Mouse (Mus musculus) urinary bladder, postnatal 4 days (tissue): Measurements from ENCODE around the gene Robo3.

Experiments
- DNase-seq, 2 experiments: peaks; one replicate each; pipeline ENCODE4 v3.0.0; 2021 to 2022; ENCODE audit warnings: low spot score in 2 of 2

Gene Robo3

DNA sequence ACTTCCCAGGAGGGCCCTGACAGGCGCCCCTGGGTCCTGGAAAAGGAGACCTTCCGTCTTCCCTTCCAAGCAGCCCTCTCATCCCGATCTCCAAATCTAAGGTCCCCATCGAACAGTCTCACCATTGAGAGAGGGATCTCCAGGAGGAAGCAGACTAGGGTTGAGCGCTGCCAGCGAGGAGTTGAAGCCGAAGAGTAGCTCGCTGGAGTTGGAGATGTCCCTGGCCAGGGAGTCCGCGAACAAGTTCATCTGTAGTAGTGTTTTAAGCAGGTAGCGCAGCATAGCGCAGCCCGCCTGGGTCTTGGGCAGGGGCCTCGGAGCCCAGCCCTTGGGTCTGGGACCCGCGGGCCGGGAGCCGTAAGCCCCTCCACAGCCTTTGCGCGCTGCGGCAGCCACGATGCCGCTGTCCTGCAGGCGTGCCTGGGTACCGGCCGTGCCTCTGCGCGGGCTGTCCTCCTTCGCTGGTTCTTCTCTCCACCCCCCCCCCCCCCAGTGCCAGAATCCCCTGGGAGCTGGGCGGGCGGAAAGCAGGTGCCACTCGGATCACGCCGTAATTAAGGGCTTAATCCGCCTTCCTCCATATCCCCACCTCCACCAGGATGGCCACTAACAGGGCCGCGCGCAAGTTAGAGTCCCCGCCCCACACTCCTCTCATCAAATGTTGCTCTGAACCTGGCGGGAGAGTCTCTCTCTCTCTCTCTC, at the start of gene Robo3:
Gene Robo3 (minus strand): TSS at position 527 of the 702 bp plus-strand sequence.
- peak; percentile 15 to 58 for DNase-seq

- no peak for DNase-seq
Measured at GRCm38 (mm10) chr9:37474923-37475322, 41.9 kb upstream of the Robo3 start.

- no peak for DNase-seq
Measured at GRCm38 (mm10) chr9:37473611-37474125, 40.6 kb upstream of the Robo3 start.

- no peak for DNase-seq
Measured at GRCm38 (mm10) chr9:37462764-37463163, 29.7 kb upstream of the Robo3 start.

DNA sequence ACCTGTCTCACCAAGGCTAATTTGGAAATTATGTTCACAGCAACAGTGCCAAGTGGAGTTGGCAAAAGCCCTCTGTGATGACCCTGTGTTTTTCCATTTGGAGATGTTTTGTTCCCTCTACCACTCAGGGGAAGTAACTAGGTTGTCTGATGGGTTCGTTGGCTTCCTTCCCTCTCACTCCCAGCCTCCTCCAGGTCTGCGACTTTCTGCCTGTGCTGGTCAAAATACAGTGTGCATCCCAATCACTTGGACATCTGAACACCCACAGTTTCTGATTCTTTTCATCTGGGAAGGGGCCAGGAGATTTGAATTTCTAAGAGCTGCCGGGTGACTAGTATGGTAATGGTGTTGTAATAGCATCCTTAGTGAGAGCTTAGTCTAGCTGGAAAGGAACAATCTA, 28.5 kb upstream of the Robo3 start:
- DNase-seq = no peak

- DNase-seq = no peak
Measured at GRCm38 (mm10) chr9:37460961-37461340, 27.9 kb upstream of the Robo3 start.

DNA sequence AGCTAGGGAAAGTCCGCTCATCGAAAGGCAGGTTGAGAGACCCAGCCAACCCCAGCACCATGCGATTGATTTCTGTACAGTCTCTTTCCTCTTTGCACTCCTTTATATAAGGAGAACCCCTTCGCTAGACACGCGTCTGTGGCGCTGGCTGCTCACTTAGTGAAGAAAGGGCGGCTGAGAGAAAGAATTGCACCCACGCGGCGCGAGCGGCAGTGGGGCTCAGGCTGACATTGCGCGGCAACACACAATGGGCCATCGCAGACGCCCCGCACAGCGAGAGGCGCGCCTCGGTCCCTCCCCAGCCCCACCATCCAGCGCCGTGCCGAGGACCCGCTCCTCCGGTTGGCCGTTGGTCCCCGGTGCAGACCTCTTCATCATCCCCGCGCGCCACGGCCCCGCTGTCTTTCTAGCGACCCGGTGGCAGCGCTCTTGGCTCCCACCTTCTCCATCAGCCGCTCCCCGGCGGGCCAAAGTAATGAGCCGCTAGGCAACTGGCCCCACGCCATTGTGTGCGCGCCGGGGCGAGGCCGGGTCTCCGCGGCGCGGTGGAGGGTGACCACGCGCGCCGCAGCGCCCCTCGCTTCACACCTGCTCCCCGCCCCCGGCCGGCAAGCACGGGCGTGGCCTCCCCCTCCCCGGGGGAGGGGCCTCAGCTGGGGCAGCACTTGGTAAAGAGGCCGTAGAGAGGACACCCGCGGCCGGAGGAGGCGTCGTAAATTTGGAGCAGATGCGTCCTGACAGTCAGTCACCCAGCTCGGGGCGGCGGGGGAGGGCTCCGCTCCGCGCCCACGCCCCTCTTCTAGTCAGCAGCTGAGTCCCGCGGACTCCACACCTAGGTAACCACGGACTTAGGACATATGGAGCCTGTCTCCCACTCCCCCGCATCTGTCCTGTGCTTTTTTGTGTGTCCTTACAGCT, 27.3 kb upstream of the Robo3 start:
- DNase-seq = no peak

GRCm38 (mm10) chr9:37459665-37460042, 26.6 kb upstream of the Robo3 start:
- no peak for DNase-seq

DNA sequence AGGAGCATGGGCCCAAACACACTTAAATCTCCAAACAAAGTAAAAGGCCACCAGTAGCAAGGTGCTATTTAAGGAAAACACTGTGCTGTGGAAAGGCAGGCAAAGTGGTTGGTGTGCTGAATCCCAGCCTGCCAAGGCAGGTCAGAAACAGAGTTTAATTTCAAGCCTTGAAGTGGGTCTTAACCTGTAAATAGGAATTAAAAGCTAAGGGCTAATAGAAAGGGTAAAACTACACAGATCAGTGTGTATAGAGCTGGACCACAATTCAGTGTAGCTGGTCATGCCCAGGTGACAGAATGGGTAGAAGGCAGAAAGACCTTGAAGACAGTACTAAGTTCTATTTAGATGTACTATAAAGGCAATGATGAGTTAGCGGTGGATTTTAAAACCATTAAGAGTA, 24.1 kb upstream of the Robo3 start:
- no peak for DNase-seq

DNA sequence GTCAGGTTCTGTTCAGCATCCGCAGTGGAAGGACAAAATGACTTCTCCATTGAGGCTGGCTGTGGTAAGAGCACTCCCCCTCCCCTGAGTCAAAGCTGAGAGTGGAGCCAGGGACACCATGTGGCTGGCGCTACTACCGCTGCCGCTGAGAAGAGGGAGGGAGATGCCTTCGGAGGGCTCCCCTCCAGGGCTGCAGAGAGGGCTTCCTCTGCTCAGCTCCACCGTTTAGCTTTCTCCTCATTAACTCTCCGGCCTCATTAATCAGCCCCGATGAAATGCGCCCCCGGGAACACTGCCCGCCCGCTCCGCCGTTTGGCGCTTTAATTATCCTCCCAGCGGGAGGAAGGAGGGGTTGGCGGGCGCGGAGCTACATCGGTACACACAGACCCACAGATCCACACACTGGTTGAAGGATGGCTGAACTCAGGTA, 23.4 kb upstream of the Robo3 start:
- DNase-seq = peak in 1 of 2 experiments; percentile 26

DNA sequence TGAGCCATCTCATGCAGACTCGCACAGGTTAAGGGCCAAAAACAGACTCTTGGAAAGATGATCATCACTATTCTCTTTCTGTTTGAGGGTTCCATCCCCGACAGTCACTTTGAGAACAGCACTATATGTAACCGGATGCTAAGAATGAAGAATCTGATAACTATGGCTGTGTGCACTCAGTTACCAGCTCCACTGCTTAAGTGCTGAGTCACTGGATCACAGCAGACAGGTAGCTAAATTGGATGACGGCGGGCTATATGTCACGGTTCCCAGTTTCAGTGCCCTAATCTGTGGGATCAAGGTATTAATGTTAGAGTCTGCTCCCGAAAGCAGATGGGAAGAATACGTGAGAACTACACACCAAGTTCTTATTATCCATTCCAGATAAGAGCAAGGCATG, 22.8 kb upstream of the Robo3 start:
- DNase-seq = no peak

- DNase-seq = no peak
Measured at GRCm38 (mm10) chr9:37454991-37455390, 21.9 kb upstream of the Robo3 start.

- no peak for DNase-seq
Measured at GRCm38 (mm10) chr9:37454011-37454492, 21.0 kb upstream of the Robo3 start.

DNA sequence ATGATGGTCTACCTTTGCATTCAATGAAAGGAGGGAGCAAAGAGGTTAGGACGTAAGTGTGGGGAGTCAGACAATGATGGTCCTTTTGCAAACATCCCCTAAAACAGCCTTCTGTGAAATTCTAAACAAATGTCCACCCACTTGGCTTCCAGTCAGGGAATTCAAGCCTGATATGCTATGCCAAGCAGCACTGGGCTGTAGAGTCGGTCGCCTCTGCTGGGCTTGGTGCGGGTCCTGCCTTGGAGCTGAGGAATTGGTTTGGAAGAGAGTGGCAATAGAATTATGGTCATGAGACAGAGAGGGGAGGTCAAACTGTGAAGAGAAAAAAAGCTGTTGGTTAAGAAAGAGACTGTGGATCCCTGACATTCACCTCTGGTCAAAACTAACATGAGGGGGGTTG, 20.3 kb upstream of the Robo3 start:
- no peak for DNase-seq

DNA sequence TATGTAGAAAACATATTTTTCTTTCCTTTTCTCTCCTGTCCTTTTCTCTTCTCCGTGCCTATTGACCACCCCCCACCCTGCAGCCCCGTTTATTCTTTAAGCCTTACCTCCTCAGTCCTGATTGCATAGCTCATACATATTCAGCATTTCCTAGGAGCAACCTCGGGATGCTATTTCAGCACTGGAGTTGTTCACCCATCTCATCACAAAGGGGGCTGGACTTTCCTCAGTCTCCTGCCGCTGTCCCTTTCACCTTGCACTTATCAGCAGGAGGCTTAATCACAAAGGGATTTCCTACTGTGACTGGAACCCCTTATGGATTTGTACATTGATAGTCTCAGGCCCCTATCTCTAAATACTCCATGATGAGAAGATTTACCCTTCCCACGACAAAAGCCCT, 19.4 kb upstream of the Robo3 start:
- no peak for DNase-seq

- DNase-seq = peak; percentile 15 to 53
Measured at GRCm38 (mm10) chr9:37437772-37438735, 5.0 kb upstream of the Robo3 start.

- DNase-seq = peak in 1 of 2 experiments; percentile 7
Measured at GRCm38 (mm10) chr9:37435616-37436015, 2.6 kb upstream of the Robo3 start.

DNA sequence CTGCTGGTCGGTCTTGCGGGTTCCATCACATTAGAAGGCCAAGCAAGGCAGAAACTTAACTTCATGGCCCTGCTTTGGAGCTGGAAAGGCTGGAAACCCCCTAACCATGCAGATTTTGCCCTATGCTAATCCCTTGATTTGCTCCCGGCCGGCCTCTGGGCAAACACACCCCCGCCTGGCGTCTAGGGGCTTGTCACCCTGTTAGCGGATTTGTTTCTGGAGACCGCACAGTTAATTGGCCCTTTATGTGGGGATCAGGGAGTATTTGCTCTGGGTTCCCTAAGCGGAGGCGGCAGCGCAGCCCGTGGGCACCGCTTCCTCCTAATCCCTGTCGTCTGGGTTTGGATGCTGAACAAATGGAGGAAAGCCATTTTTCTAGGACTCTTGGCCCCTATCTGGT, 1.9 kb upstream of the Robo3 start:
- peak in 1 of 2 experiments; percentile 15 for DNase-seq

- DNase-seq = peak in 1 of 2 experiments; percentile 11
Measured at GRCm38 (mm10) chr9:37433823-37434560, 946 bp upstream of the Robo3 start.

DNA sequence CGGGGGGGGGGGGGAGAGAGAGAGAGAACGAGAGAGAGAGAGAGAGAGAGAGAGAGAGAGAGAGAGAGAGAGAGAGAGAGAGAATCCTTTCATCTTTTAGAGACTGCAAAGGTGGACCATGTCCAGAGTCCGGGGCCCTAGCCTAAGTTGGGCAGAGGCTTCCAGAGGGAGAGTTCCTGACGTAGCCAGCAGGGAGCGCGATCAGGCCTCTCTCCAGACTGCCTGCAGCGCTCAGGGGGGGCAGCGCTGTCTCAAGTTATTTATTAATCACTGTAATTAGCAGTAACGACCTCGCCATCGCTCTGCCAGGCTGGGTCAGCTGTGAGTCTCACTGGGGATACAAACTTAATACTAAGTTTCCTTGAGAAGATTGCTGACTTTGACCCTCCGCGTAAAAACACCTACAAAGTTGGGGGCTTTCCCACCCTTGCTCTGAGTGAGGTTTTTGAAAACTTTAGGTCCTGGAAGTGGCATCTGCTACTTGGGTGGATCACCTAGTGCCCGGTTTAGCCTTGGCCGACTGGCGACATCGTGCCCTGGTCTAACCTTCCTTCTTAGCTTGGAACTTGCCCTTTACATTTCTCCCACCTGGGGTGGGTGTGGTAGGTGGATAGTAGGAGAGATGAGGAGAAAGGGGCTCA, 900 bp downstream of the Robo3 start:
- DNase-seq = peak; percentile 22 to 62
